Mouse (Mus musculus): Measurements from ENCODE around the gene Reln.

Gene Reln

DNA sequence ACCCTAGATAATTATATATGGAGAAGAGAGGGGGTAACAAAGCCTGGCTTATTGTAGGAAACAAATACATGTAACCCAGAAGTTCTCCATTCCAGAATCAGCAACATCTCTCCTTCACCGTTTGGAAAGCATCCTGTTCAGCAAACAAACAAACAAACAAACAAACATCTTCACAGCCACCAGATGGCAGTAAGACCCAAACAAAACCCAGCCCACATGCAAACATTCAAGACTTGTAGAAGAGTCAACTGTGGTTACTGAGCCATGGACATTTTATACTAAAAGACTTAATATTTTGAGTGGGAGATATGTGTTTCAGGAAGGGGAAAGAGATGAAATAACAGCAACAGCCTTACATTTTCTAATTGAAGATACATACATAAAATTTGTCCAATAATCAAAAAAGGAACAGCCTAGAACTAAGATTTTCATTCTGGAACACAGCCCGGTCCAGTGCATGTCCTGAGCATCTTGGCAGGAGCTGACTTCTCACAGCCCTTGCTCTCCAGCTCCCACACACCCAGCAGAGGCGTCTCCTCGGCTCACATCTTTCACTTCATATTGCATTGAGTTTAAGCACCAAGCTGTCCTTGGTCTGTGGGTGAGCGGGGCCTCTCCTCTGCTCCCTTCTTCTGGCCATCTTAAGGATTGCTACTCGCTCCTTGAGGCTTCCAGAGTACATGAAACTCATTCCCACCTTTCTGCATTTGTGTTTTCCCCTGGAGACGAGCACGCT is 411.0 kb downstream of the Reln start:
- DNase-seq (ENCODE audit: low spot score in 2 of 2): peak in 1 of 2 experiments; percentile 50

DNA sequence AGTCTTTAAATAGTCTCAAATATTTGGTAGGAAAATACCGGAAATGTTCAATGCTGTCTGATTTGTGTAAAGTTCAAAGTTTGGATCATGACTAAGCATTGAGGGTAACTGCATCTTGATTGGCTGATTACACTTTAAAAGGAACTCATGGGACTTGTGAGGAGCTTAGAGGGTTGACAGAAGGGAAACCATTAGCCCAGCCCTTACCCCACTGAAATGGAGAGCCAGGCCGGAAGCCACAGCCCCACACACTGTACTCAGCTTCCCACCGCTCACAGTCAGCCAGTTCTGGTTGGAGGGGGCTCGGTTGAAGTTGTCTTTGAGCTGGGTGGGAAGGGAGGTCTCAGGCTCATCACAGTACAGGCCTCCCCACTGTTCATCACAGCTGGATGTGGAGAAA is 413.4 kb downstream of the Reln start:
- DNase-seq (ENCODE audit: low spot score in 2 of 2): peak in 1 of 2 experiments; percentile 41

DNA sequence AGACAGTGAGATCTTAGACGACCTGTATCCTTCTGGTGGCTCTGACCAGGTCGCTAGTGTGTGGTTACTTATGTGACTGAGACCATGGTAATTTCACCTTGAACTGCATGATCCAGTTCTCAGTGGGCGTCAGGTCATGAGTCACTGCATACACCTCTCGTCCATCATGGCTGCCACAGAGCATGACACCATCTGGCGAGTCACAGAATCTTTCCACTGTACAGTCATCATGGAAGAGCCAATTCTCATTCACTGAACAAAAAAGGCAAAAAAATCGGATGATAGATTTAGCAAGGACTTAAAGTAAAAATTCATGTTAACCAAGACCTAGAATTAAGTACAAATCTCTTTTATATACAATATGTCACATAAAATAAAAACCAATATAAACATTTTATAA is 424.2 kb downstream of the Reln start:
- no peak for DNase-seq (ENCODE audit: low spot score in 2 of 2)

DNA sequence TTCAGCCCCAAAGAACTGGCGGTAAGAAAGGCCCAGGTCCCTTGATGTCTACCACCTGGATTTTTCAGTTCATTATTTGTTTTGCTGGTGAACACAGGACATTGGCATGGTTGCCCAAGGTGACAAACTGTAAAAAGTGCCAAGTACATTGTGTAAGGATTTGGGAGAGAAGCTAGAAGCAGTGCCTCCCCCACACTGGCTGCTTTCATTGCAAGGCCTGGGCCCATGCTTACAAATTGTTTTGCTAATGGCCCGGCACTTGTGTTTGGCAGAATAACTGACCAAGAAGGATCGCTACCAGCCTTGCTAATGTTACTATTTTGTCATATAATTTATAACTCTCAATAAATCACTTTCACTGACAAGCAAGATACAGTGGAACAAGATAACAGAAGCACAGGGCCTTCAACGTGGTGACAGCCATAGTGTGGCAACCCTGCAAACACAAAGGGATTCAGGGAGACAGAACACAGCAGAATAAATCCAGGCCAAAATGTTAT is 425.2 kb downstream of the Reln start:
- DNase-seq (ENCODE audit: low spot score in 2 of 2): no peak

- DNase-seq (ENCODE audit: low spot score in 2 of 2): peak in 1 of 2 experiments; percentile 19
Measured at GRCm38 (mm10) chr5:21915973-21916372, 428.5 kb downstream of the Reln start.

- peak in 1 of 2 experiments; percentile 38 for DNase-seq (ENCODE audit: low spot score in 2 of 2)
Measured at GRCm38 (mm10) chr5:21914776-21915175, 429.7 kb downstream of the Reln start.

DNA sequence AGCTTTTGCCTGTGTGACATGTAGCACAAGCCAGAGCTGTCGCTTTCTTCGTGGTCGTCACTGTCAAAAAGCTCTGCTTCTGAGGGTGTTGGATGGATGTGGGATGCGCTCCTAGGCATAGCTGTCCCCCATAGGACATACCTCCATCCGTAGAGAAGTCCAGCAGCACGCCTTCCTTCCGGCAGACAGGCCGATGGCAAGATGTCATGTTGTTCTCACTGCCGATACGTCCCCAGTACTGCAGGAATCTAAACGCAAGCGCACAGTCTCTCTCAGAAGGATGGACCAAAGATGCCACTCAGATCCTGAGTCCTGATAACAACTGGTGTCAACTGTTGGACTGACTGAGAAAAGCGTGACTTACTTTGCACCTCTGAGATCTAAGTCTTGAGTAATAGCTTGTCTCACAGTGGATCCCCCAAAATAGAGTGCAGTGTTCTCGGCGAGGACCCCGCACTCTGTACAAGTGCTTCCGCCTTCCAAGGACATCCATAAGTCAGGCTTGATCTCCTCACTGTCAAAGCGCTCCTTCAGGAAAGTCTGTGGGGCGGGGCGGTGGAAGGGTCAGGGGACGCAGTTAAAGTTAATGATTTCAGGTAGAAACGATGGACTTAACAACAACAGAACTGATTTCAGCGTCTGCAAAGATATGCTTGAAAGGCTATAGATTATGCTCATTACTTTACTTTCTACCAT is 431.5 kb downstream of the Reln start:
- DNase-seq (ENCODE audit: low spot score in 2 of 2): peak in 1 of 2 experiments; percentile 37

DNA sequence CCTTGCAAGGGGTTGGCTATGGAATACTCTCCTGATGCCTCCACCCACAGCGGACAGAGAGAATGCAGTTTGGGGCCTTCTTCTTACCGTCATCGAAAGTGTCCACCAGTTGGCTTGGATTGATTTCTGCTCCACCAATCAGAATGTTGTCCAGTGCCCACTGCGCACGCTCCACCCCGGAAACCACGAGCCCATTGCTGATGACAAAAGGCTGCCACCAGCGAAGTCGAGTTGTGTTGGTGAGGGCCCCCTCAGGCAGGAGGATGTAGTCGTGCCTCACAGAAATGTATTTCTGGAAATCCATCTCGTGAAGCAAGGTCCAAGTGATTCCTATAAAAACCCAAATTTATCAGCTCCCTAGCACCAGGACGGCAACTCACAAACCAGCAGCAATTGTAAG is 433.8 kb downstream of the Reln start:
- peak in 1 of 2 experiments; percentile 47 for DNase-seq (ENCODE audit: low spot score in 2 of 2)

- peak in 1 of 2 experiments; percentile 7 for DNase-seq (ENCODE audit: low spot score in 2 of 2)
Measured at GRCm38 (mm10) chr5:21909713-21910112, 434.8 kb downstream of the Reln start.

DNA sequence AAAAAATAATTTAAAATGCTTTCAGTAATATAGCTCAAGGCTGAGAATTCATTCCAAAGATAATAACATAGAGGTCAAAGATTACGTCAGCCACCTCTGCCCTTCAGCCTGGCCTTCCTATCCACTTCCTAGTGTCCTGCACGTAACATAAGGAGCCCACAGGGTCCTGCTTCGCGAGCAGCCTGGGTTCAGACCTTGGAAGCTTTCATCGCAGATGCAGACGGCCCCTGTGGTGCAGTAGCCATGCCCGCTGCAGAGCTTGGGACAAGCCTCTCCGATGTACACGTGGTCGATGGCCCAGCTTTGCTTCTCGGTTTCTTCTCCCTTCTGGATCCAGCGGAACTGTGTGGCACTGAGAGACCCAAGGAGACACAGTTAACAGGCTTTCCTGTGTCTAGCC is 443.1 kb downstream of the Reln start:
- peak in 1 of 2 experiments; percentile 55 for DNase-seq (ENCODE audit: low spot score in 2 of 2)

GRCm38 (mm10) chr5:21900891-21901290 is 443.6 kb downstream of the Reln start:
- no peak for DNase-seq (ENCODE audit: low spot score in 2 of 2)

- DNase-seq (ENCODE audit: low spot score in 2 of 2): no peak
Measured at GRCm38 (mm10) chr5:21898875-21899274, 445.6 kb downstream of the Reln start.

- DNase-seq (ENCODE audit: low spot score in 2 of 2): no peak
Measured at GRCm38 (mm10) chr5:21896586-21896985, 447.9 kb downstream of the Reln start.

DNA sequence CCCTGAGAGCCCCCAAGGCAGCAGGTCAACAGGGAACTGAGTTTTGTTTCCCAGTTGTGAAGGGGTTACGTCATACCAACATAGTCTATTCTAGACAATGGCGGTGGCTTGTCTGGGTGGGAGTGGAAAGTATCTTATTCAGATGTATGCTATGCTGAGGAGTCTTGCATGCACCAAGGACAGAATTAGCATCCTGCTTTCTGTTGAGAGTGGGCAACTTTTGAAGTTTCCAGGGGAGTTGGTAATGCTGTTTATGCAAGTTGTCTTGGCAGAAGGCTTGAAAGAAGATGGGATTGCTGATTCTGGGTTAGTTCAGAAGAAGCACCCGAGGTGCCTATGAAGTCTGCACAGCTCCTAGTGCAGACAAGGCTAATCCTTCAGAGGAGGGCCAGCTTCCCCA is 450.3 kb downstream of the Reln start:
- no peak for DNase-seq (ENCODE audit: low spot score in 2 of 2)

GRCm38 (mm10) chr5:21866750-21867149 is 477.8 kb downstream of the Reln start:
- DNase-seq (ENCODE audit: low spot score in 2 of 2): no peak

DNA sequence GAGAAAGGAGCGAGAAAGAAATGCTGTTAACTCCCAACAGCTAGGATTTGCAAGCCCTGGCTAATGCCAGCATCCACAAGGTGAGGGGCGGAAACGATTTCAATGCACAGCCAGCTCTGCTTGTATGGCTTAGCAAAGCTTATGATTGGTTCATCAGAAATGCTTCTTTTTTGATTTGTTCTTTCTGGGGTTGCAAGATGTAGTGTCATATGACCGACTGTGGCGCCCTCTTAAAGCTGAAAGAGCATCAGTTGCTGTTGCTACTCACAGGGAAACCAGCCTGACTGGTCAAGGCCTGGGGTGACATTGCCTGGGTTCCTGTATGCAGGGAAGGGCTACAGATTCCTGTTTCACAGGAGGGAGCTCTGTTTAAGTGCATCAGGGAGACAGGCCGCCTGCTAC is 478.2 kb downstream of the Reln start:
- DNase-seq (ENCODE audit: low spot score in 2 of 2): no peak

DNA sequence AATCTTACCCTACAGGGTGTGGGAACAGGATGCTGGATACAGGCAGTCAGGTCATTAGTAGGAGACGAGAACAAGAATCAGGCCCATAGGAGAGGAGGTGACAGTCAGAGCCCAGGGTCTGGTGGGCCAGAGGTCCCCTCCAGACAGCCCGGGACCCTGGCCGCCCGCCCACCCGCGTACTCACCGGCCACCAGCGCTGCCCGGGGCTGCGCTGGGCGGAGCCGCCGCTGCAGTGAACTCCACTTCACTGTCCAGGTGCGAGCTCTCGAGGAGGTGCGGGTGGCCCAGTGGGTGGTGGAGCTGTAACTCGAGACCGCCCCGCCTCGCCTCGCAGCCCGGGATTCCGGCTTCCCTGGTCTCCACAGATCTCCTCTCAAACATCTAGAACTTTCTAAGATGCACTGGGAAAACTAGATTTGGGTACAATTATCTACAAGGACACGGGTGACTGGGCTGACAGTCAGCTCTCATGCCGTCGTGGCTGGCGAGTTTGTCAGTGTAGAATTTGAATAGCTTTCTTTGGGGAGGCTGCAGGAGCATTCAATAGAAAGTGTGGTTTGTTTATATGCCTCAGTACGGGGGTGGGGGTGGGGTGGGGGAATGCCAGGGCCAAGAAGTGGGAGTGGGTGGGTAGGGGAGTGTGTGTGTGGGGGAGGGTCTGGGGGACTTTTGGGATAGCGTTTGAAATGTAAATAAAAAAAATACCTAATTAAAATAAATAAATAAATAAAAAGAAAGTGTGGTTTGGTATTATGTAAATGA is 479.0 kb downstream of the Reln start, which contains the start of gene Slc26a5:
Gene Slc26a5 (minus strand): TSS at position 259 of the 762 bp plus-strand sequence.
- no peak for DNase-seq (ENCODE audit: low spot score in 2 of 2)

DNA sequence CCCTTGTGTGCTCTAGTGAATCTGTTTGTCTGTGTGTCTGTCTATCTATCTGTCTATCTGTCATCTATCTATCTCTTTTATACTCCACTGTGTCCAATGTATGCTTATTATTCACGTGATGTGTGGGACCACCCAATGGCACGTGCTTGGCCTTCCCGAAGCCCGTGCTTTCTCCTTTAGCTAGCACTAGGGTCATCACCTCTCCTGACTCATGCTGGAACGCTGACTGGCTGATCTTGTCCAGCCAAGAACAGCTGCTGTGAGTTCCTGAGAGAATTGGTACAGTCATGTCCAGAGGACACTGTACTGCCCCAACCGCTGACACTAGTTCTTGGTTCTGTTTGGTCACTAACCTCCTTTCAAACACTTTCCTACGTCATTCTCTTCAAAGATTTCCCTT is 485.8 kb downstream of the Reln start:
- DNase-seq (ENCODE audit: low spot score in 2 of 2): no peak

DNA sequence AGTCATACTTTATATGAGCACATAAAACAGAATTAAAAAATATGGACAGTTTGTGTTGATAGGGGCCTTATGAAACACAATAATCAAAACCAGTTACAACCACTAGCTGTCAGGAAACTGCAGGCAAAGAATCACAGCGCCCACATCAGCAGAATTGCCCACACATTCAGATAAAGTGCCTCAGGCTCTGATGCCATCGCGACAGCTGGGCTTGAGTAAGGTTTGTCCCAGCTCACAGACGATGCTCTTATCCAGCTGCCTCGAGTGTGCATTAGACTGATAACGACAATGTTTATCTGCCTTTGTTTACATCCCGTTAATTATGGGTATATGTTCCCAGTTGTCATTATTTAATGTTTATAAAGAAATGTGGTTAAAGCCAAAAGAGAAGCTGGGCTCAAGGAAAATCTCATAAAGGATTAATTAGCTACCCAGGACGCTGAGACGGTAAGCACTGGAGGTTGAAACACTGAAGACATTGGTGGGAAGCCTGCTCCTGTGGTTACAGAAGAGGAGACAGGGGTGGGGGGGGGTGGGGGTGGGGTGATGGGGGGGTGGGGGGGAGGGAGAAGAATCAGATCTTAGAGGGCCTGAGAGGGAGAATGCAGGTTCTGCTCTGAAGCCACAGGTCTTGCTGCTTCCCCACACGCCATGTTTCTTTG is 492.7 kb downstream of the Reln start:
- no peak for DNase-seq (ENCODE audit: low spot score in 2 of 2)

DNA sequence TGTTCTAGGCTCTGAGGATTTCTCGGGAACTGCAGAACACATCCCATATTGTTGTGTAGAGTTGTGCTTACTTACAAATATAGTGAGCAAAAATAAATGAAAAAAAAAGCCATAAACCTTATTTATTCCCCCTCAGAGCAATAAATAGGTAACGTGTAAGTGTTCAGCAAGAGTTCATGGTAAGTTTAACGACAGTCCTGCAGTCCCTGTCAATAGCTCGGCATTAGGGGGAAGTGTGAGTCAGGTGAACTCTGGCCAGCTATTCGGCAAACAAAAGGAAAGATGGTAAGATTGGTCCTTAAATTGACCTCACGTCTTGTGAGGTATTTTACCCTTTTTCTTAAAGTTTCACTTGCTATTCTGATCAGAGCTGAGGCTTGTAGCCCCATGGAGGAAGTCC is 497.1 kb downstream of the Reln start:
- no peak for DNase-seq (ENCODE audit: low spot score in 2 of 2)

DNA sequence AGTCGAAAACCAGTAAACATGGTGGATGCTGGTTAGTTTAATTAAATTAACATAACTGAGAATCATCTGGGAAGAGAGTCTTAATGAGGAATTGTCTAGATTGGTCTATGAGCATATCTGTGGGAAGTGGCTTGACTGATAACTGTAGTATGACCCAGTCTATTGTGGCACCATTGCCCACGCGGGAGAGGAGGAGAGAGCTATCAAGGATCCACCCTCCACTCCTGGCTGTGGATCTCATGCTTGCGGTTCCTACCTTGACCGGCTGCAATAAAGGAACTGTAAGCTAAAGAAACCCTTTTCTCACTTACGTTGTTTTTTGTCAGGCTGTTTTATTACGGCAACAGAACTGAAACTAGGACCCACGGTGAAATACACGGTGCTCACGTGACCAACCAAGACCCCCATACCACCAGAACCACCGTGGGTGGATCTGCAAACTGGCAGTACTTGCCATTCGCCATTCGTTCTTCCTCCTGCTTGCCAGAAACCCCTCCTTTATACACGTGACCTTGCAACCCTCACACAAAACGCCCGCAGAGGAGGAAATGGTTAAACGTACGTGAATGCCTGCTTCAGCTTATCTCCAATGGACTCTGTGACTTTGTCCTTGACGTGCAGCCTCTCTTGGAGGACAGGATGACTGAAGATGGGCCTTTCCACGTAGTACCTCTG is 497.7 kb downstream of the Reln start:
- no peak for DNase-seq (ENCODE audit: low spot score in 2 of 2)
